Mouse (Mus musculus): ENCODE results near the gene Trpm7.
A peak's percentile ranks its signal among the peaks of the same experiment; 100 is the strongest.
"Not testable (repeated sequence)": the region's sequence is repeated elsewhere in the genome, so short reads cannot be mapped to it uniquely, and the experiment has no call there.

Trpm7 gene

GRCm38 (mm10) chr2:126875871-126876796 lies at the start of gene Trpm7:
Gene Trpm7 (minus strand): TSS chr2:126876230.
- peak; percentile 75 to 80 for DNase-seq (ENCODE audit: low spot score in 2 of 2)

GRCm38 (mm10) chr2:126920358-126921060 lies 44.5 kb upstream of the Trpm7 start:
- peak; percentile 9 to 49 for DNase-seq (ENCODE audit: low spot score in 2 of 2)

GRCm38 (mm10) chr2:126916236-126916635 lies 40.2 kb upstream of the Trpm7 start:
- no peak for DNase-seq (ENCODE audit: low spot score in 2 of 2)

GRCm38 (mm10) chr2:126914096-126914495 lies 38.1 kb upstream of the Trpm7 start:
- no peak for DNase-seq (ENCODE audit: low spot score in 2 of 2)

- DNase-seq (ENCODE audit: low spot score in 2 of 2), result no peak
Observed at GRCm38 (mm10) chr2:126904162-126904561, 28.1 kb upstream of the Trpm7 start.

- no peak for DNase-seq (ENCODE audit: low spot score in 2 of 2)
Observed at GRCm38 (mm10) chr2:126897511-126897910, 21.5 kb upstream of the Trpm7 start.

- no peak for DNase-seq (ENCODE audit: low spot score in 2 of 2)
Observed at GRCm38 (mm10) chr2:126896941-126897340, 20.9 kb upstream of the Trpm7 start.

GRCm38 (mm10) chr2:126894245-126894644 lies 18.2 kb upstream of the Trpm7 start:
- no peak for DNase-seq (ENCODE audit: low spot score in 2 of 2)

GRCm38 (mm10) chr2:126892316-126892715 lies 16.3 kb upstream of the Trpm7 start:
- no peak for DNase-seq (ENCODE audit: low spot score in 2 of 2)

GRCm38 (mm10) chr2:126891743-126892142 lies 15.7 kb upstream of the Trpm7 start:
- DNase-seq (ENCODE audit: low spot score in 2 of 2), result no peak

GRCm38 (mm10) chr2:126887141-126887540 lies 11.1 kb upstream of the Trpm7 start:
- DNase-seq (ENCODE audit: low spot score in 2 of 2), result no peak

- no peak for DNase-seq (ENCODE audit: low spot score in 2 of 2)
Observed at GRCm38 (mm10) chr2:126885871-126886270, 9.8 kb upstream of the Trpm7 start.

- DNase-seq (ENCODE audit: low spot score in 2 of 2), result not testable (repeated sequence)
Observed at GRCm38 (mm10) chr2:126882711-126883110, 6.7 kb upstream of the Trpm7 start.

GRCm38 (mm10) chr2:126877991-126878390 lies 2.0 kb upstream of the Trpm7 start:
- no peak for DNase-seq (ENCODE audit: low spot score in 2 of 2)

GRCm38 (mm10) chr2:126875516-126875835 lies 554 bp downstream of the Trpm7 start:
- DNase-seq (ENCODE audit: low spot score in 2 of 2), result peak; percentile 5 to 18

GRCm38 (mm10) chr2:126874809-126875515 lies 1.1 kb downstream of the Trpm7 start:
- peak; percentile 4 to 11 for DNase-seq (ENCODE audit: low spot score in 2 of 2)

- DNase-seq (ENCODE audit: low spot score in 2 of 2), result no peak
Observed at GRCm38 (mm10) chr2:126866301-126866700, 9.7 kb downstream of the Trpm7 start.

GRCm38 (mm10) chr2:126865501-126866199 lies 10.4 kb downstream of the Trpm7 start:
- no peak for DNase-seq (ENCODE audit: low spot score in 2 of 2)

- no peak for DNase-seq (ENCODE audit: low spot score in 2 of 2)
Observed at GRCm38 (mm10) chr2:126865026-126865425, 11.0 kb downstream of the Trpm7 start.

- no peak for DNase-seq (ENCODE audit: low spot score in 2 of 2)
Observed at GRCm38 (mm10) chr2:126844751-126845150, 31.3 kb downstream of the Trpm7 start.

GRCm38 (mm10) chr2:126838848-126839247 lies 37.2 kb downstream of the Trpm7 start:
- DNase-seq (ENCODE audit: low spot score in 2 of 2), result no peak

GRCm38 (mm10) chr2:126817414-126817813 lies 58.6 kb downstream of the Trpm7 start:
- DNase-seq (ENCODE audit: low spot score in 2 of 2), result no peak
